Mouse (Mus musculus): ENCODE results near the gene Maml3. TPM values are rescaled to one million over a fixed set of nuclear protein-coding genes. Genes with fewer than 3 reads are reported as not detected.

Gene Maml3
- total RNA-seq, 2 experiments from 2014 or later = 8.7 to 9.8 TPM

DNA sequence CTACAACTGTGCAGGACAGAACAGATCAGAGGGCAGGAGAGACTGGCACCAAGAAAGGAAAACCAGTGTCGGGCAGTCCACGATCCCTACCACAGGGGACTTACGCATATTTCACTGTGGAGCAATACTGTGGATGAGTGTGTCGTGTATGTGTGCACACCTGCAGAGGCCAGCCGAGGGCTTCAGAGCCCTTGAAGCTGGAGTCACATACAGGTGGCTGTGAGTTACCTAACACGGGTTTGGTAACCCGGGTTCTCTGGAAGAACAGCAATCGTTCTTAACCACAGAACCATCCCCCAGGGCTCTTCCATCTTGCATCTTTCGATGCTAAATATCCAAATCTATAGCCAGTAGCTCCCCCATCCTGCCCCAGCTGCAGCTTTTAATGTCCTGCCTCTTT, 228.1 kb downstream of the Maml3 start:
- DNase-seq (ENCODE audit: low spot score in 2 of 2) = no peak
- Histone ChIP-seq H3K27ac (no peak overlapping the region), H3K4me3 (no peak overlapping the region)
- TF ChIP-seq CTCF (conservative IDR thresholded peaks at IDR 0.05) = no peak

DNA sequence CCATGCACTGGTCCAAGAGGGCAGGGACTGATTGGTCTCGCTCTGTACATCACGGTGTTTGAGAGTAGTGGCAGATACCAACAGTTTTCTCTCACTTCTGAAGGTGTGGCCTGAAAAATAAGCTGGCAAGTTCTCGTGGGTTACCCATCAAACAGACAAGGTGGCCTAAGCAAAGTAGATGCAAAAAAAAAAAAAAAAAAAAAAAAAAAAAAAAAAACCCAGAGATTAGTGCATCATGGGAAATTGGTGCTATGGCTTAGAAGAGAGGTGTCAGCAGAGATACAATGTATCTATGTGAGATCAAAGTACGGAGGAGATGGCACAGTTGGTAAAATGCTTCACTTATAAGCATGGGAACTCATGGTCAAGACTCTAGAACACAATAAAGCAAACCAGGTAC, 229.2 kb downstream of the Maml3 start:
- no peak overlapping the region for H3K4me3 ChIP-seq
- no peak for TF ChIP-seq CTCF (conservative IDR thresholded peaks at IDR 0.05)
- no peak for DNase-seq (ENCODE audit: low spot score in 2 of 2)
- no peak overlapping the region for H3K27ac ChIP-seq

GRCm38 (mm10) chr3:51874252-51874651, 230.6 kb downstream of the Maml3 start:
- TF ChIP-seq CTCF (conservative IDR thresholded peaks at IDR 0.05) = no peak
- no peak overlapping the region for H3K4me3 ChIP-seq

GRCm38 (mm10) chr3:51872771-51873170, 232.1 kb downstream of the Maml3 start:
- no peak overlapping the region for H3K4me3 ChIP-seq
- DNase-seq (ENCODE audit: low spot score in 2 of 2) = no peak
- no peak for TF ChIP-seq CTCF (conservative IDR thresholded peaks at IDR 0.05)
- no peak overlapping the region for H3K27ac ChIP-seq

More at GRCm38 (mm10) chr3:51874252-51874651, 230.6 kb downstream of the Maml3 start:
- DNase-seq (ENCODE audit: low spot score in 2 of 2) = no peak
- no peak overlapping the region for H3K27ac ChIP-seq

DNA sequence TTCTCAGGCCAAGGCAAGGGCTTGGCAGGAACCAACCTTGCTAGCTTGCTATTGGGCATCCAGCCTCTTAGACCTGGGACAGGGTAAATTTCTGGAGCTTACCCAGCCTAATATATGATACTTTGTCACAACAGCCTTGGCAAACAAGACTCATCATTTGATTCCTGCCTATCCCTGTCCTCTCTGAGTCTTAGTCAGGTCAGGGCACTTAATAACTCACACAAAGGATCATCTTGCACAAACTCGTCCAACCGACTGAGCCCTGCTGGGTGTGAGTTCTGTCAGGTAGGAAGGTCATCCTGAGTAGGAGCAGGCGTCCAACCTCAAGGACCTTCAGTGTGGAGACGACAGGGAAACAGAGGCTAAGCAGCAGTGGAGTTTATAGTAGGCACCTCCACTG, 233.5 kb downstream of the Maml3 start:
- no peak overlapping the region for H3K4me3 ChIP-seq
- no peak for DNase-seq (ENCODE audit: low spot score in 2 of 2)
- no peak for TF ChIP-seq CTCF (conservative IDR thresholded peaks at IDR 0.05)

GRCm38 (mm10) chr3:51869980-51870379, 234.9 kb downstream of the Maml3 start:
- Histone ChIP-seq H3K4me3 (no peak overlapping the region), H3K27ac (peak overlapping the region; percentile 81)
- DNase-seq (ENCODE audit: low spot score in 2 of 2) = peak in 1 of 2 experiments; percentile 50
- no peak for TF ChIP-seq CTCF (conservative IDR thresholded peaks at IDR 0.05)

More for the DNA sequence above, 233.5 kb downstream of the Maml3 start:
- no peak overlapping the region for H3K27ac ChIP-seq

- no peak for DNase-seq (ENCODE audit: low spot score in 2 of 2)
- Histone ChIP-seq H3K27ac (peak overlapping the region; percentile 81), H3K4me3 (no peak overlapping the region)
- no peak for TF ChIP-seq CTCF (conservative IDR thresholded peaks at IDR 0.05)
These were observed 236.0 kb downstream of the Maml3 start for GRCm38 (mm10) chr3:51868857-51869256.

GRCm38 (mm10) chr3:51866446-51866845, 238.4 kb downstream of the Maml3 start:
- H3K4me3 ChIP-seq = no peak overlapping the region
- H3K27ac ChIP-seq = no peak overlapping the region
- DNase-seq (ENCODE audit: low spot score in 2 of 2) = no peak
- no peak for TF ChIP-seq CTCF (conservative IDR thresholded peaks at IDR 0.05)

DNA sequence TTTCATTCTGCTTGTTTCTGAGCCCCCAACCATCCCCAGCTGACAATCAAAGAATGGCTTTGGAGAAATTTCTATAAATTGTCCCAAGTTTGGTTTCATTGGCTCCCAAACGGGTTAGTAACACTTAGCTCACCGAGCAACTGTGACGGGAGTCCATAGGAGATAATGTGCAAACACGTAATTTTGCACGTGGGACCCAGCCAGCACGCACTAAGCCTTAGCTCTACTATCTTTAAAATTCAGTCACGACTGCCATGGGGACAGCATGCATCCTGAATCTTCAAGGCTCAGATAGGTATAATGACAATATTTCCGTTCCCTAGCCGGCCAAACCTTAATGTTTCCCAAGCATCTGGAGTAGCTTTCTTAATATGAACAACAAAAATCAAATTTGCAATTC, 243.2 kb downstream of the Maml3 start:
- no peak for DNase-seq (ENCODE audit: low spot score in 2 of 2)
- no peak overlapping the region for H3K27ac ChIP-seq
- TF ChIP-seq CTCF (conservative IDR thresholded peaks at IDR 0.05) = no peak
- no peak overlapping the region for H3K4me3 ChIP-seq

- Histone ChIP-seq H3K4me3 (no peak overlapping the region), H3K27ac (no peak overlapping the region)
- no peak for DNase-seq (ENCODE audit: low spot score in 2 of 2)
- TF ChIP-seq CTCF (conservative IDR thresholded peaks at IDR 0.05) = no peak
These were observed 244.4 kb downstream of the Maml3 start for GRCm38 (mm10) chr3:51860458-51860857.

GRCm38 (mm10) chr3:51859208-51859607, 245.7 kb downstream of the Maml3 start:
- 0 out of 2 replicates have a peak, but pooled peaks have one; percentile 8 for TF ChIP-seq CTCF (conservative IDR thresholded peaks at IDR 0.05)
- no peak overlapping the region for H3K27ac ChIP-seq
- DNase-seq (ENCODE audit: low spot score in 2 of 2) = no peak
- no peak overlapping the region for H3K4me3 ChIP-seq

DNA sequence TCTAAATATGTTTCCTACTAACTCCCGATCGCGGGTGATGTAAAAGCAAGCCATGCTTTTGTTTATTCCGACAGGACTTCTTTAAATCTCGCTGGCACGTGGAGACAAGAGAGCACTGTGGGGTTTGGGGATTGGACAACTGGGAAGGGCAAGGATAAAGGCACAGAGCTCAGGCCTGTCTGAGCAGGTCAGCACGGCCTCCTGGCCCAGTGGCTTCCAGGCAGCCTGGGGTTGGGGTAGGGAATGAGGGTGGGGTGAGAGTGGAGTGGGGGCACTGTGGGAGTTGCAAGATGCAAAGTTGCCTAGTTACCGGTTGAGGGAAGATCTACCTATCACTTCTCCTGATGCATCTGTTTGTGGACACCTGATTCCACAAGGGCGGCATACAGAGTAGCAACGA, 250.7 kb downstream of the Maml3 start:
- no peak for DNase-seq (ENCODE audit: low spot score in 2 of 2)
- H3K4me3 ChIP-seq = no peak overlapping the region
- no peak for TF ChIP-seq CTCF (conservative IDR thresholded peaks at IDR 0.05)
- no peak overlapping the region for H3K27ac ChIP-seq

GRCm38 (mm10) chr3:51853610-51854009, 251.3 kb downstream of the Maml3 start:
- no peak for DNase-seq (ENCODE audit: low spot score in 2 of 2)
- Histone ChIP-seq H3K27ac (no peak overlapping the region), H3K4me3 (no peak overlapping the region)
- no peak for TF ChIP-seq CTCF (conservative IDR thresholded peaks at IDR 0.05)

DNA sequence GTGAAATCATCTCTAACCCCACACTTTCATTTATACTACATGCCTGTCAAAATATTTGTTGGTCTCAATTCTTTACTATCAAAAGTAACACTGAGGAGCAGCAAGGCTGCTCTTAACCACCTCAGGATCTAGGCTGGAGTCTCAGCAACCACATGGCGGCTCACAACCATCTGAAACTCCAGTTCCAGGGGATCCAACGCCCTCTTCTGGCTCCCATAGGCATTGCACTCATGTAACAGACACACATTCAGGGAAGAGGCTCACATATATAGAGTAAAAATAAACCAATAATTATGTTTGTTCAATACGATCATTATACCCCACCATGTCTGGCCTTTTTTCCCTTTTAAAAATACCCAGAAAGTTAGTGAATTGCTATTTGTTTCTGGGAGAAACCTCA, 252.2 kb downstream of the Maml3 start:
- no peak overlapping the region for H3K4me3 ChIP-seq
- H3K27ac ChIP-seq = no peak overlapping the region
- TF ChIP-seq CTCF (conservative IDR thresholded peaks at IDR 0.05) = peak; percentile 59
- DNase-seq (ENCODE audit: low spot score in 2 of 2) = no peak

DNA sequence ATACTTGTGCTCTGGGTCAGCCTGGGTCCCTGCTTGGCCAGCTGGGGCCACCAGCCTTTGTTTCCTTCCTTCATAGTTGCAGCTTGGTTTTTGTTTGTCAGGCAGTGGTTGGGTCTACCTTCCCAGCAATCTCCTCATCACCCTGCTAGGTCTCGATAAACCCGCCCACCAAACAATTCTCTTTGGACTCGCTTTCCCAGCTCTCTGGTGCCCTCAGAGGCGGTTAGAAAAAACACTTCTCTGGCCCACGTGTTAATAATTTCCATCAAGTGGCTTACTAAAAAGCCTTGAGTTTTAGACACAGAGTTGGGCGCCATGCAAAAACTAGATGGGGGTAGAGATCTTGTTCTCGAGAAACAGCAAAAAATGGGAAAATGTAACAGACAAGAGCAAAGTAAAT, 253.3 kb downstream of the Maml3 start:
- Histone ChIP-seq H3K4me3 (no peak overlapping the region), H3K27ac (no peak overlapping the region)
- DNase-seq (ENCODE audit: low spot score in 2 of 2) = no peak
- peak; percentile 36 for TF ChIP-seq CTCF (conservative IDR thresholded peaks at IDR 0.05)
